Mouse (Mus musculus) thymus, postnatal 4 days (tissue): Measurements from ENCODE around the gene Cbarp.

ENCODE experiments used
- DNase-seq: peaks from one replicate; pipeline ENCODE4 v3.0.0; 2021

The Cbarp gene

DNA sequence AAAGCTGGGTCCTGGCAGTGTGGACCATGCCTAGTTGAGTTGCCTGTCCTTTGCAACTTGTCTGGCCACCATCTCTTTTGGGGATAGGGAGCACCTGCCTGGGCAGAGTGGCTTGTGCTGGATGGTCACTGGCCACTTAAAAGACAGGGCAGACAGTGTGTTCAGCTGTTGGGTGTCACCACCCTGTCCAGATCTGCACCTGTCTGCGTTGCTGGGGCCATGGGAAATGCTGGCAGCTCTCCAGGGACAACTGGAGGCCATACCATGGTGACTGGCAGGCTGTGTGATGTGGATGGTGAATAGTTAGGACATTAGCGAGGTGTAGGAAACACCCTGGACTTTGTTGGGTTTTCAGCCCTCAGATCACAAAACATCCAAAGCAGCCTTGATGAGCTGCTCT lies 20.5 kb downstream of the Cbarp start:
- DNase-seq: no peak

DNA sequence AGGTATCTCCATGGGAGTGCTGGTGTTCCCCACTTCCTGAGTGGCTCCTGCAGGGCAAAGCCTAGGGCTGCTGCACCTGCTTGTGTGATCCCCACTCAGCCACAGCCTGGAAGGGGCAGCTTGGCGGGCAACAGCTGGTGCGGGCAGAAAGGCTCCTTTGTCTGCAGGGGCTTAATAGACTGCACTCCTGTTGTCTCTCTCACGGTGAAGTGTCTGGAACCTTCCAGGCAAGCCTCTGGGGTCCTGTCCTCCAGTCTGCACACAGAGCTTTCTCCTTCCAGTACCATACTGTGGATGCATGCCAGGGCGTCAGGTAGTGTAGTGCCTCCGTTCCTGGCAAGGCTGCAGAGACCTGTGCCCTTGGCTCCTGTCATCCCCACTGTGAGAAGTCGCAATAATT lies 22.1 kb downstream of the Cbarp start:
- no peak for DNase-seq

GRCm38 (mm10) chr10:80117736-80118135 lies 22.9 kb downstream of the Cbarp start:
- peak; percentile 47 for DNase-seq

DNA sequence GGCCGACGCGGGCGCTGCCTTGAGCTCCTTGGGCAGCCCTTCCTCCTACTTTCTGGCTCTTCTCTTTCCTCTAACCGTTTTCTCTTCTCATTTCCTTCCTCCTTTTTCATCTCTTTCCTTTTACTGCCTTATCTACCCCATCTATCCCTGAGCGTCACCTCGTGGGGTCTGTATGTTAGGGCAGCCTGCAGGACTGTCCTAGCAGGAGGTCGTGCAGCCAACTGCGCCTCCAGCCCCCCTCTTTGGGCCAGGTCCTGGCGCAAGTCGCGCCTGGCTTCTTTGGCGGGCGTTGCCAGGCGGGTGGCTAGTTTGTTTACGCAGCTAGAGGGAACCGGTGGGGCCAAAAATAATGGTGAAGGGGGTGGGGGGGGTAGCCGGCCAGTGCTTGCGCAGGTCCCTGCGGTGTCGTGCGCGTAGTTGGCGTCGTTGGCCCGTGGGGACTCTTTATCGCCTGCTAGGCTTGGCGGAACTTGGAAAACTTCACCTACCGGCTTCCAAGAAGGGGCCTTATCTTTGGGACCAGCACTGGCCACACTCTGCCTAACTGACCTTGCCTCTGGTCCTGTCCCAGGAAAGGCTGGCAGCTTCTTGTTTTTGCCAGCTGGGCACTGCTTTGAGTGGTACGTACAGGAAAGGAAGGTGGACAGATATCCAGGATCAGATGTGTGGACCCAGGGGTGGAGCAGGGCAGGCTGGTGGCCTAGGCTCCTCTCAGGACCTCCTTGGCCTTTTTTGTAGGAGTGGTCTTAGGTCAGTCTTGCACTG lies 23.5 kb downstream of the Cbarp start:
- peak; percentile 37 for DNase-seq

- DNase-seq: peak; percentile 60
Measured at GRCm38 (mm10) chr10:80116563-80116926, 24.1 kb downstream of the Cbarp start.

GRCm38 (mm10) chr10:80115944-80116335 lies 24.7 kb downstream of the Cbarp start:
- DNase-seq: no peak

GRCm38 (mm10) chr10:80115290-80115943 lies 25.2 kb downstream of the Cbarp start, which contains the start of gene Stk11:
Gene Stk11 (plus strand): TSS chr10:80115803.
- DNase-seq: peak; percentile 98

DNA sequence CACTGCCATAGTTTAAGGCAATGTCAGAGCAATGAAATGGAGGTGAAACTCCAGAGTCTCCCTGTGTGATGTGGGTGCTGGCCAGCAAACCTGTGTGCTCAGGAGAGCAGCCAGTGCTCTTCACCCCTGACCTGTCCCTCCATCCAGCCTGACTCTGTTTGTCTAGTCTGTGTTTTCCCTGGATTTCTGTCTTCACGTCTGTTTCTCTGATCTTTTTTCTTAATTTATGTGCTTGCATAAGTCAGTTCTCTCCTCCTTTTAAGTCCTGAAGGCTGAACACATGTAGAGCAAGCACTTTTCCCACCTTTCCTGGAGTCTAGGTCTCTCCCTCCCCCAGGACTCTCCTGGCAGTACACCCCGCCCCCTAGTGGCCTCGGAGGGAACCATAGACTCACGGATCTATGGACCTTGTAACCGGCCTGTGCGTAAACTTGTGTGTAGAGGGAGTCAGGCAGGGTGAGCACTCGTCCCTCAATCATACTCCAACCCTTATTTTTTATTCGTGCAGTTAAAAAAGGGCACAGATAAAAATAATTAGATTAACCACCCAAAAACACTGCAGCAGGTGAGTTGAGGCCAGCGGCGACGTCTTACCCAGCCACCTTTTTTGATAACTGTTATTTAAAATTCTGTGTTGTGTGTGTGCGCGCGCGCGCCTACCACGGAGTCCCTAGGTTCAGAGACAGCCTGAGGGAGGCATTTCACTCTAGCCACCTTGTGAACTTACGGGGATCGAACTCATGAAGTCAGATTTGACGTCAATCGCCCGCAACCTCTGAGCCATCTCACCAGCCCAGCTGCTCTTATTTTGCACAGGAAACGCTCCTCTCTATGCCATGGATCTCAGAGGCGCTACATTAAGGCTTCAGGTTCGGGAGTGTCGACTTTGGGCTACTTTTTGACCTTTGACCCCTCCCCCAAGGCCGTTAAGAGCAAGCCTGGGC lies 26.0 kb downstream of the Cbarp start:
- peak; percentile 96 for DNase-seq

GRCm38 (mm10) chr10:80107678-80108077 lies 33.0 kb downstream of the Cbarp start:
- no peak for DNase-seq

- DNase-seq: no peak
Measured at GRCm38 (mm10) chr10:80105926-80106325, 34.7 kb downstream of the Cbarp start.

GRCm38 (mm10) chr10:80105460-80105859 lies 35.2 kb downstream of the Cbarp start, which contains the start of gene Sbno2:
Gene Sbno2 (minus strand): TSS chr10:80105571.
- peak; percentile 30 for DNase-seq

- DNase-seq: no peak
Measured at GRCm38 (mm10) chr10:80104181-80104580, 36.5 kb downstream of the Cbarp start.

- DNase-seq: no peak
Measured at GRCm38 (mm10) chr10:80103032-80103431, 37.6 kb downstream of the Cbarp start.

DNA sequence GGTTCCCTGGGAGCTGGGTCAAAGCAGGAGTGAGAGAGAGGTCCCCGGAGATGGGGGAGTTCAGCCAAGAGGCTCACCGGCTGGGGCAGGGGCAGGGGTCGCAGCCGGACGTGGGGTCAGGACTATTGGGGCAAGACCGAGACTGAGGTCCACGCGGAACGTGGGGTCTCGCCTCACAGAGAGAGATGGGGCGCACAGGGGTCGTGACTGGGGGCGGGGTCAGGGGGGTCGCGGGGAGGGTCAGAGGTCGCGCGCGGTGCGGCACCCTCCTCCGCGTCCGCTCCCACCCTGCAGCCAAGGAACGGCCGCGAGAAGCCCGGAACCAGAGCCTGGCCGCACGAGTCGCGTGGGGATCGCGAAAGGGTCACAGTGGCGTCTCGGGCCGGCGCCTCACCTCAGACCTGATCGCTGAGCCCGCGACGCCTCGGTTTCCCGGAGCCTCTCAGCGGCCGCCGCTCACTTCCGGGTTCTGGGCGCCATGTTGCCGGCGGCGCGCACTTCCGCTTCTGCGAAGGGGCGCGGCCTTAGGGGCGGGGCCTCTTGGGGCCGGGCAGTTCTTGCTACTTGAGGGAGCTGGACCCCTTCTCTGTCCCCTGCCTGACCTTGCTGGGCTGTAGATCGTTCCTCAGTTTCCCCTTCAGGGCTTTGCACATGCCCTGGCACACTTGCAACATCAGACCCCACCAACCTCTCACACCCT lies 38.3 kb downstream of the Cbarp start:
- DNase-seq: peak; percentile 96

GRCm38 (mm10) chr10:80100982-80101381 lies 39.7 kb downstream of the Cbarp start:
- no peak for DNase-seq

GRCm38 (mm10) chr10:80098630-80099029 lies 42.0 kb downstream of the Cbarp start:
- DNase-seq: no peak

DNA sequence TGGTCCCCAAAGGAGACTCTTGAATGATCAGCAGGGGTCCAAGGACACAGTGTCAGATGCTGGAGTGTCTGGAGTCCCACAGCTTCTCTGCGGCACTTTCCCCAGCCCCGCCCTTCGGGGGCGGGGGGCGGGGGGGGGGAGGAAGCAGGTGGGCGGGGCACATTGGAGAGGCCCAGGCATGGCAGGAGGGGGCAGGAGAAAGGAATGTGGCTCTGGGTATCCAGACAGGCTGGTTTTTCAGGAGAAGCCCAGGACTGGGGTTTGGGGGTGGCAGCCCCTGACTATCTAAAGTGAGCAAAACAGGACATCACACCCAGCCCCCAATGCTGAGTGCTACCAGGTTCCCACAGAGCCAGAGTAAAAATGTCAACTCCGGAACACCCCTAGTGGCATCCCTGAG lies 43.4 kb downstream of the Cbarp start:
- DNase-seq: no peak

DNA sequence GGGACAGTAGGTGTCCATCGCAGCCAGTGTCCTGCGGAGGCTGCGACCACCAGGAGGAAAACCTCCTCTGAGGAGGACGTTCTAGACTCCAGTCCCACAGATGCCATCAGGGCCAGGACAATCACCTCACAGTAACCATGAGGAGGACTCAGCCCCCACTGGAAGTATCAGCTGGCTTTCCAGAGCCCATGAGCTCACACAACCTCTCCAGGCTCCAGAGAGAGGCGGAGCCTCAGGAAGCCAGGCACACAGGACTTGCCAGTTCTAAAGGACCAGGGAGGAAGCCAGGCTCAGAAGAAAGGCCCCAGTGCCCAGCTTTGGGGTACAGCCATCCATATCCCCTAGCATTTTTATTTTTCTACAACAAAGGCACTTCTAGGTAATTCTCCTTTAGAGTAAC lies 45.1 kb downstream of the Cbarp start:
- DNase-seq: no peak

DNA sequence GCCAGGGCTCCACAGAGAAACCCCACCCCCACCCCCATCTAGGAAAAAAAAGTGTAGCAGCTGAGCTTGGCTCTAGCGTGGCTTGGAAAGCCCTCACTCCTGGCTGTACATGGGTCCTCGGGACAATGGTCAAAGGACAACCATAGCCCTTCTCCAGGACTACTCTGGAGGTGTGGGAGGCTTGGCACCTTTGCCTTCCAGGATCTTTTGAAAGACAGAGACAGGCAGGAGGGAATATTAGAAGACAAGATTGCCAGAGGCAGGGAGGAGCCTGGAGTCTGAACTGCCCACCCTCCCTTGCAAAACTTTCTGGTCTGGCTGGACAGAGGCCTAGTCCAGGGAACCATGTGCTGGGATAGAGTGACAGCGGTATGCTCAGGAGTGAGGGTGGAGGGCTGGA lies 46.0 kb downstream of the Cbarp start:
- no peak for DNase-seq

DNA sequence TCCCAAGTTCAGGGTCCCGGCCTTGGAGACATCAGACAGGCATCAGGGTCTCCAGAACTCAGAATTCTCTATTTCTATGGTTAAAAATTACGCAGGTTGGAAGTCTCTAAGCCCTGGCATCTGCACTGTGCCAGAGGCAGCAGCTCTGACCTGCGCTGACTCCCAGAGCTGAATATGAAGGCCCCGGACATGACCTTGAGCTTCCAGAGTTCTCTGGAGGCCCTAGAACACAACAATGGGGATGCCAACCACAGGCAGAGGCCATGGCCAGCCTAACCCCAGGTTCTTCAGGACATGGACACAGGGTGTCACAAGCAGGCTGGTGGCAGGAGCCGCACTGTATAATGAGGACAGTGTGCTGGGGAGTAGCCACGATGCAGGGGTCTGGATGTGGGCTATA lies 46.5 kb downstream of the Cbarp start:
- no peak for DNase-seq

GRCm38 (mm10) chr10:80092690-80093089 lies 47.9 kb downstream of the Cbarp start:
- no peak for DNase-seq

DNA sequence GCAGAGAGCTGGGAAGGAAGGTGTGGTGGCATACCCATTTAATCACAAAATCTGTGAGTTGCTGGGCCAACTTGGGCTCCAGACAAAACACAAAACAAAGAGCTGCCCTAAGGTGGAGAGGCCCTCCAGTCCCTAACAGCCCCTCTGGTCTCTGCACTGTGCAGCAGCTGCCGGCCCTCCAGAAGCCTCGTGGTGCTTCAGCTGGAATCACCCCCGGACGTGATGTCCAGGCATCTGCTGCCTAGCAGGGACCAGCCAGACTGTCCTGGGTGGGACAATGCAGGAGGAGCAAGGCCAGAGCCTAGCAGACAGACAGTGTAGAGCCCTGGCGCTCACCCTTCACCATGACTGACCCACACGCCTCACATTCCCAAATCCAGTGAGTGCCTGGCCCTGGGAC lies 49.1 kb downstream of the Cbarp start:
- no peak for DNase-seq

GRCm38 (mm10) chr10:80089146-80089545 lies 51.5 kb downstream of the Cbarp start:
- DNase-seq: no peak
